Mouse (Mus musculus) intestine, embryonic 14.5 days (tissue): ENCODE measurements around the gene Mmp14. TPM values are rescaled to one million over a fixed set of nuclear protein-coding genes. Genes with fewer than 3 reads are reported as not detected.

Experiments
- ATAC-seq: fragments of 200-750 bp; cut with Nextera tagmentation; replicated peaks from 2 replicates; pipeline ENCODE4 v1.8.0; 2017; ENCODE audit warnings: low read depth, moderate number of reproducible peaks, moderate TSS enrichment, moderate library complexity; ENCODE audit not compliant: low FRiP score, low TSS enrichment
- DNase-seq: peaks from one replicate; pipeline ENCODE4 v3.0.0-alpha.2; 2018; ENCODE audit warnings: low spot score
- H3K27ac ChIP-seq: fragments of 300-500 bp; sonication (generic); 2 replicates; pipeline ENCODE4 v1.5.1; 2014; ENCODE audit warnings: low read depth, mild to moderate bottlenecking, control low read depth
- H3K27me3 ChIP-seq: fragments of 300-500 bp; sonication (generic); replicated peaks from 2 replicates; pipeline ENCODE4 v1.6.1; 2014; ENCODE audit warnings: low read length, control low read depth; ENCODE audit not compliant: control insufficient read depth, insufficient read depth
- H3K36me3 ChIP-seq: fragments of 300-500 bp; sonication (generic); 2 replicates; pipeline ENCODE4 v1.6.1; 2014; ENCODE audit warnings: low read length, control low read depth; ENCODE audit not compliant: control insufficient read depth, insufficient read depth
- H3K4me1 ChIP-seq: fragments of 300-500 bp; sonication (generic); replicated peaks from 2 replicates; pipeline ENCODE4 v1.6.1; 2014; ENCODE audit warnings: low read length, control low read depth, mixed read lengths; ENCODE audit not compliant: control insufficient read depth, insufficient read depth
- H3K4me2 ChIP-seq: fragments of 300-500 bp; sonication (generic); 2 replicates; pipeline ENCODE4 v1.6.1; 2014; ENCODE audit warnings: low read length
- H3K4me3 ChIP-seq: fragments of 300-500 bp; sonication (generic); 2 replicates; pipeline ENCODE4 v1.5.1; 2014; ENCODE audit warnings: low read depth, low read length, control low read depth, mixed read lengths
- H3K9ac ChIP-seq: fragments of 300-500 bp; sonication (generic); 2 replicates; pipeline ENCODE4 v1.6.1; 2014; ENCODE audit warnings: mild to moderate bottlenecking, low read length
- H3K9me3 ChIP-seq: fragments of 300-500 bp; sonication (generic); 2 replicates; pipeline ENCODE4 v1.6.1; 2016; ENCODE audit warnings: low read length, control low read depth; ENCODE audit not compliant: control insufficient read depth
- WGBS: fragments of 180-500 bp; shearing (Covaris S2); extraction: QIAGEN DNeasy Blood & Tissue Kit; methylation state at CpG from one replicate; pipeline ENCODE4 v1.1.7; 2014; 5-methylcytosine and 5-hydroxymethylcytosine counted together
- polyA plus RNA-seq: library from polyadenylated mRNA; unstranded; fragments of >200 nt; fragmentation: Nextera tagmentation; extraction: Ambion mirVana; gene quantifications from 2 replicates; pipeline ENCODE4 v1.2.1, GENCODE M21; 2014

The Mmp14 gene
- polyA plus RNA-seq, 1 experiment from 2014 or later, result 133 TPM

DNA sequence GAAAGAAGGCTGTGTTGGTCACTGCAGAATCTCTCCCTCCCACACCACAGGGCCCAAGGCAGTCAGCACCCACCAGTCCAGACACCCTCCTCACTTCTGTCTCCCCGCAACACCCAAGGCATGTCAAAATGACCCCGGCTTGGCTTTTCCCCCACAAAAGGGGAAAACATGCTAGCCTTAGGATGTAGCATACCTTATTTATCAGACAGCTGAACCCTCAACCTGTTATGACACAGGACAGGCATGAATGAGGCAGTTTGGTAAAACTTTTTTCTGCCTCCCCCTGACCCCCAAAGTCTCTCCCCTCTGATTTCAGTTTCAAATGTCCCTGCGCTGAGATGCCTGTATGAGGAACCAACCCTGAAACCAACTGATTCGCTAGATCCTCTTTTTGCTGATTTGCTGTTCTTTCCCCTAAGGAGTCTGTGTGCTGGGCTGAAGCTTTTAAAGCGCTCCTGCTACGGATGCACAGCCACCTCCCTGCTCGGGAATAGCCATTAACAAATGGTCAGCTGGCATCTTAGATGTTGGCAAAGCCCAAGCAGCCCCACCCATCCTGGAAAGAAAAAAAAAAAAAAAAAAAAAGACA is 22.3 kb upstream of the Mmp14 start:
- H3K9ac ChIP-seq, result peak overlapping the region; percentile 17; the same call in 1 of the 2 replicates
- no peaks in the 10 kb centered on the region for H3K9me3 ChIP-seq
- DNase-seq (no peak), ATAC-seq (no peak)
- H3K27me3 ChIP-seq, result no peaks in the 10 kb centered on the region
- no peak overlapping the region for H3K4me3 ChIP-seq
- H3K4me1 ChIP-seq, result peaks cover 7% of the 10 kb centered on the region
- H3K4me2 ChIP-seq, result peak overlapping the region; percentile 40
- no peaks in the 10 kb centered on the region for H3K36me3 ChIP-seq
- peak overlapping the region; percentile 90; the same call in 1 of the 2 replicates for H3K27ac ChIP-seq
- WGBS, result 71% methylated on average over 7 of the region's 7 CpGs

DNA sequence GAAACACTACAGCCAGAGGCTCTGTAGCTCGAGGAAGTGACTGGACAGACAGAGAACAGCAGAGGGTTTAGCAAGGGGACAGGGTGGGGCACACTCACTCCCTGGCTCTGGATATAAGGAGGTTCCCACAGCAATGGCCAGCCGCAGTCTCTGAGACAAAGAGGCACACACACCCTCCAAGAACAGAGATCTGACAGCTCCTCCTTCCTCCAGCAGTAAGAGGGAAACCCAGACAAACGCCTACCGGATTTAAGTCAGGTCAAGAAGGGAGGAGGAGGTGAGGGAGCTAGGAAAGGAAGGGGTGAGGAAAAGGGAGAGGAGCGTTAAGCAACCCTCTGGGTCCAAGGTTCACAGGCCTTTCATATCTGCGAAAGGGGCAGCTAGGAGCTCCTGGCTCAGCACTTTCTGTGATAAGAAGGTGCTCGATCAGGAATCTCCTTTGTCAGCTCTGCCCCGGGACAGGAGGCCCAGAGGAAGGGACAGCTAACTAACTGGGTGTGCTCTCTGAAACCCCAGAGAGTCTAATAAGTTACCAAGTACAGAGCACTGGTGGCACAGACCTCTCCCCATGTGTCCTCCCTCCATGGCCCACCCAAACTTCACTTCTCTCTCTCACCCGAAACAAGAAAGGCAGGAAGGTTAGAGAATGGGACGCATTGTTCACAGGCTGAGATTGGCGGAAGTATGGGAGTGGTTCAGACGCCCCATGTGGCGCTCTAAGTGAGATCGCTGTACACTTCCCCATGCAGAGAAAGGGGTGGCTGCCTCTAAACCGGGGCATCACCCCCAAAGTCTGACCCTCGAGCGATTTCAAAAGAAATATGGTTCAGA is 21.2 kb upstream of the Mmp14 start:
- H3K27me3 ChIP-seq, result no peaks in the 10 kb centered on the region
- H3K27ac ChIP-seq, result peak overlapping the region; percentile 90
- DNase-seq (no peak), ATAC-seq (peak; percentile 79)
- 36% methylated on average over 17 of the region's 17 CpGs for WGBS
- peak overlapping the region; percentile 40 for H3K4me2 ChIP-seq
- H3K9ac ChIP-seq, result peak overlapping the region; percentile 17; the same call in 1 of the 2 replicates
- no peaks in the 10 kb centered on the region for H3K9me3 ChIP-seq
- H3K36me3 ChIP-seq, result no peaks in the 10 kb centered on the region
- peaks cover 15% of the 10 kb centered on the region for H3K4me1 ChIP-seq
- peak overlapping the region; percentile 10; the same call in 1 of the 2 replicates for H3K4me3 ChIP-seq

DNA sequence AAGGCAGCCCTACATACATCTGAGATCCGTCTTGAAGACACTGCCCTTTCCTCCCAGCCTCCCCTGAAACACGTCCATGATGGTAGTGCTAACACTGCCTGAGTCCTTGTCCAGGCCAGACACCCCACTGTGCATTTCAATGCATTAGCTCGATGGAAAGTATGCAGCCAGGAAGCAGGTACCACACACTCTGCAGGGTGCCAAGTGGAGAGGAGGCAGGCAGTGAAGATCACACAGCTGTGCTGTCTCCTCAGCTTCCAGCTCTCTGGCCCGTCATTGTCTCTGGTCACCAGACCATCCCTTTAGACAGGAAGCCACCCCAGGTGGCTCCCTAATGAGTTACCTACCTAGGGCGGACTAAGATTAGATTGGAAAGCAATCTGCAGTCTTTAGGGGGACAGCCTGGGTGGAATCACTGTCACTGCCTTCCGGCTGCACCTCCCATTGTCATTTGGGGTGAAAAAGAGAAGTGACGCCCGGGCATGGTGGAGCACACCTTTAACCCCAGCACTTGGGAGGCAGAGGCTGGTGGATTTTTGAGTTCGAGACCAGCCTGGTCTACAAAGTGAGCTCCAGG is 19.3 kb upstream of the Mmp14 start:
- WGBS, result 72% methylated on average over 9 of the region's 9 CpGs
- DNase-seq, result no peak
- no peak for ATAC-seq
- Histone ChIP-seq H3K9me3 (no peaks in the 10 kb centered on the region), H3K9ac (no peak overlapping the region), H3K27ac (no peak overlapping the region), H3K4me3 (no peak overlapping the region), H3K4me1 (peaks cover 18% of the 10 kb centered on the region), H3K4me2 (no peak overlapping the region), H3K36me3 (no peaks in the 10 kb centered on the region), H3K27me3 (no peaks in the 10 kb centered on the region)

DNA sequence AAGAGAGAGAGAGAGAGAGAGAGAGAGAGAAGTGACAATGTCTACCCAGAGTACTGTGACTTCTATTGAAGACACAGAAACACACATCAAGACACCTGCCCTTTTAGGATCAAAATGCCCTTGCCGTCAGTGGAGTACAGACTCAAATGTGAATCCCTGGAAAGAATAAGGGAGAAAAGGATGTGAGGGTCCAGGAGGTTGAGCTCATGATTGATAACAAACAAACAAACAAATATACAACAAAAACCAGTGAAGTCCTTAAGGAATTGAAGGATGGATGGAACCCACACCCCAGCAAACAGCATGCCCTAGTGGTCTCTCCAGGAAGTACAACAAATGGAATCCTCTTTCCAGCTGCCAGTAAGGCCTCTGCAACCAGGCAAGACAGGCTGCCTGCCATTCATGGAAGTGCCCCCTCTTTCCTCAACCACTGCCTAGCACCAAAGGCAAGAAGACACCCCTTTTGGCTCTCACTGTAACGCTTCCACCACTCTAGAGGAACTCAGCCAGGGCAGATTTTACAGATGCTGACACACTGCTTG is 18.7 kb upstream of the Mmp14 start:
- ATAC-seq (no peak), DNase-seq (no peak)
- peaks cover 18% of the 10 kb centered on the region for H3K4me1 ChIP-seq
- H3K27me3 ChIP-seq, result no peaks in the 10 kb centered on the region
- H3K27ac ChIP-seq, result peak overlapping the region; percentile 22; the same call in 1 of the 2 replicates
- H3K9me3 ChIP-seq, result no peaks in the 10 kb centered on the region
- H3K36me3 ChIP-seq, result no peaks in the 10 kb centered on the region
- WGBS, result 65% methylated on average over 2 of the region's 2 CpGs
- H3K9ac ChIP-seq, result no peak overlapping the region
- H3K4me2 ChIP-seq, result no peak overlapping the region
- H3K4me3 ChIP-seq, result no peak overlapping the region

DNA sequence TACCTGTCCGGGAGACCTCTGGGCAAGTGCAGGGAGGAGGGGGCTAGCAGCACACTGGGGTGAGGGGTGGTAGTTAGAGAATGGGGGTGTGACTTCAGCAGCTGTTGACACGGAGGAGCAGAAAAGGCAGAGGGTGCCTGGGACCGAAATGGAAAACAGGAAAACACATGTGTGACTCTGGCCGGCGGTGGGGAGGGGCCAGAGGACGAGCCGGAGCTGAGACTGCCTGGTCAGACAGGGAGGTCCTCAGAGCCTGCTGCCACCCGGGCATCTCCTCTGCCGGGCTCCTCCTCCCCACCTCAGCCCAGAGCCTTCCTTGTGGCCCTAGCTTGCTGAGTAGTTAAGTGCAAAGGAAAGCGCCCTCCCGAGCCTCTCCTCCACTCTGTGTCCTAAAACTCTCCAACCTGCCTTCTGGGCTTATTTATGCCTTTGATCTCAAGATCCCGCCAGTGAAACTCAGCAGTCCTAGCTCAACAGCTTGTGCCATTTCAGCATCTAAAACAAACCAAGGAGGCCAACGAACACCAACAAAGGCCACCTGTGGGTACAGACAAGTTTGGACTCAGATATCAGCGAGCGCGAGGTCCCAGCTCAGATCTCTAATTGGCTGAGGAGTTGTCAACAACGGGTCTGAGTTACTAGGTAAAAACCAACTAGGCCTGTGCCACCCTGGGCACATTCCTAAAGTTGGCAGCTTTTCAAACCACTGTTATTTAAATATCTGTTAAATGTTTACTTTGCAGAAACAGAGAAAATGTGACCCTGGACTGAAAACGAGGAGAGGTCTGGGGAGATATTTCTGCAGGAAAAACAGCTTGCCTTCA is 17.3 kb upstream of the Mmp14 start:
- 12% methylated on average over 18 of the region's 18 CpGs for WGBS

DNA sequence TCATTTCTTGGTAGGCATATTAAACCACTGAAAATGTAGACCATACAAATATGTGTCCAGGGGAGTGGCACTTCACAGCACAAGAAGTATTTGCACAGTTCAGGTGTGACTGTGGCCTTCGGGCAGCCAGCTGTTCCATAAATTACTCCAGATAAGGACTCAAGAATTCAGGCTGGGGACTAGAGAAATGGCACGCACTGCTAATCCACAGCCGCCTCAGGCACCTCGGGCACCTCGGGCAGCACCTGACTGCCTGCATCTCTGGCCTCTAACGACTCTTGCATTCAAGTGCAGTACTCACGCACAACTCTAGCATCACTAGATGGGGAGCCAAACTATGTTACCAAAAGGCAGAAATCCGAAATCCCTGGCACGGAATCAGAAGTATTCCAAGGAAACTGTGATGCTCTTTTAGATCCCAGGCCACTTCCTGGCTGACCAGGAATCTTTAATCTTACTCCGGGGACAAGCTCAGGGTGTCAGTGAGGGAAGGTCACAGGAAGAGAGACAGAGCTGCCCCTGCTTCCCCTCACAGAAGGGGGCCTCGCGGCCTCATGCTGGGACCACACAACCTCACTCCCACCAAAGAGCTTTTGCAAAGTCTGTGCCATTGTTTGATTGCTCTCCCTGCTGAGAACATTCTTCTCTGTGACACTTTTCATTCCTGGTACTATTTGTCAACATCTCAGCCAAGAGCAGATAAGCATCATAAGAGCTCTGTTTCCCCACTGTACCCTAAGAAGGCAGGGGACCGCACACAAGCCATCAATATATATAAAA is 16.0 kb upstream of the Mmp14 start:
- Histone ChIP-seq H3K4me2 (no peak overlapping the region), H3K9me3 (no peaks in the 10 kb centered on the region), H3K27ac (no peak overlapping the region), H3K27me3 (no peaks in the 10 kb centered on the region), H3K4me1 (peaks cover 18% of the 10 kb centered on the region), H3K9ac (no peak overlapping the region), H3K36me3 (no peaks in the 10 kb centered on the region), H3K4me3 (no peak overlapping the region)
- WGBS, result 29% methylated on average over 13 of the region's 13 CpGs
- ATAC-seq (no peak), DNase-seq (no peak)

More for the DNA sequence above, 17.3 kb upstream of the Mmp14 start:
- DNase-seq, result no peak
- Histone ChIP-seq H3K4me3 (peak overlapping the region; percentile 9; the same call in 1 of the 2 replicates), H3K36me3 (no peaks in the 10 kb centered on the region), H3K27me3 (no peaks in the 10 kb centered on the region), H3K9ac (peak overlapping the region; percentile 27; the same call in 1 of the 2 replicates), H3K4me2 (peak overlapping the region; percentile 42), H3K9me3 (no peaks in the 10 kb centered on the region), H3K4me1 (peaks cover 18% of the 10 kb centered on the region), H3K27ac (peak overlapping the region; percentile 29)
- ATAC-seq, result no peak

DNA sequence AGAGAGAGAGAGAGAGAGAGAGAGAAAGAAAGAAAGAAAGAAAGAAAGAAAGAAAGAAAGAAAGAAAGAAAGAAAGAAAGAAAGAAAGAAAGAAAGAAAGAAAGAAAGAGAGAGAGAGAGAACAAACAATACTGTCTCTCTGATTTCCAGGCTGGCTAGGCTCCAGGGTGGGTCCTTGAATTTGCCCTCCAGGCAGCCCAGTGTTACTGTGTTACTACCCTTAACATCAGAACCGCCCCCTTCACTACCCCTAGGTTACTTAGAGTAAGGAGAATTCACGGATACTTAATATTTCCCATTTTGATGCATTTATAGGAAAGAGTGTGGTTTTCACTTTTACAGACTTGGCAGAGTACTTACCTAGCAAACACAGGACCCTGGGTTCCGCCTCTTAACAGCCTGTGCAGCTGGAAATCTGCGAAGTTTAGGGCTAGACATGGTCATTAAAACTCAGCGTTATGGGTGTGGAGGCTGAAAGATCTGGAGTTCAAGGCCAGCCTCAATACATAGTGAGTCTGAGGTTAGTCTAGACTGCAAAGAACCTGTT is 15.1 kb upstream of the Mmp14 start:
- Histone ChIP-seq H3K9ac (no peak overlapping the region), H3K9me3 (no peaks in the 10 kb centered on the region), H3K27me3 (no peaks in the 10 kb centered on the region), H3K4me3 (no peak overlapping the region), H3K27ac (no peak overlapping the region), H3K4me2 (no peak overlapping the region), H3K36me3 (no peaks in the 10 kb centered on the region), H3K4me1 (peaks cover 18% of the 10 kb centered on the region)
- no peak for DNase-seq
- 56% methylated on average over 5 of the region's 5 CpGs for WGBS
- no peak for ATAC-seq
